Mouse (Mus musculus) spleen, adult 2 months (tissue): ENCODE results near the gene Amn1. TPM values are rescaled to one million over a fixed set of nuclear protein-coding genes. Genes with fewer than 3 reads are reported as not detected.
"Not testable (repeated sequence)": the region's sequence is repeated elsewhere in the genome, so short reads cannot be mapped to it uniquely, and the experiment has no call there.

ENCODE experiments used
- DNase-seq, 2 experiments: peaks; one replicate each; pipeline versions ENCODE4 v3.0.0 to v3.0.0-alpha.2; 2012 to 2021; ENCODE audit warnings: low spot score in 2 of 2, low read depth in 1 of 2
- H3K27ac ChIP-seq: fragments of 200-500 bp; 2 replicates; pipeline ENCODE4 v1.5.1; 2012; ENCODE audit warnings: low read length, inconsistent platforms; ENCODE audit not compliant: insufficient read depth
- H3K27me3 ChIP-seq: fragments of 200-500 bp; 2 replicates; pipeline ENCODE4 v1.6.1; 2012; ENCODE audit warnings: mild to moderate bottlenecking, moderate library complexity, low read length, inconsistent platforms; ENCODE audit not compliant: control insufficient read depth, insufficient read depth
- H3K36me3 ChIP-seq: fragments of 200-500 bp; 2 replicates; pipeline ENCODE4 v1.6.1; 2012; ENCODE audit warnings: mild to moderate bottlenecking, low read length, inconsistent platforms; ENCODE audit not compliant: control insufficient read depth, insufficient read depth
- H3K4me1 ChIP-seq: fragments of 200-500 bp; 2 replicates; pipeline ENCODE4 v1.6.1; 2011; ENCODE audit warnings: inconsistent platforms; ENCODE audit not compliant: control insufficient read depth, insufficient read depth, insufficient read length
- H3K4me3 ChIP-seq: fragments of 200-500 bp; 2 replicates; pipeline ENCODE4 v1.5.1; 2011; ENCODE audit warnings: mild to moderate bottlenecking, inconsistent platforms; ENCODE audit not compliant: insufficient read depth, insufficient read length; ENCODE audit errors: extremely low read depth
- CTCF ChIP-seq: fragments of 200-500 bp; IDR thresholded peaks from 2 replicates; pipeline ENCODE4 v1.5.1; 2011; ENCODE audit warnings: mild to moderate bottlenecking, inconsistent platforms; ENCODE audit not compliant: insufficient read depth, insufficient read length, insufficient replicate concordance; ENCODE audit errors: extremely low read depth
- POLR2A ChIP-seq: fragments of 200-500 bp; IDR thresholded peaks from 2 replicates; pipeline ENCODE4 v1.6.1; 2011; ENCODE audit warnings: low read depth, low read length, inconsistent platforms
- WGBS: fragments of 180-500 bp; shearing (Covaris S2); methylation state at CpG from one replicate; pipeline ENCODE4 v1.1.7; 2018; 5-methylcytosine and 5-hydroxymethylcytosine counted together
- polyA plus RNA-seq: library from polyadenylated mRNA; depleted of rRNA; stranded (reverse); fragments of >200 nt; gene quantifications from 2 replicates; pipeline ENCODE4 v1.2.3, GENCODE M21; 2012

The Amn1 gene
- polyA plus RNA-seq, 1 experiment = 5.3 TPM

GRCm38 (mm10) chr6:149174932-149175570 is 13.5 kb downstream of the Amn1 start:
- no peaks in the 10 kb centered on the region for H3K4me1 ChIP-seq
- no peak overlapping the region for H3K4me3 ChIP-seq
- no peaks in the 10 kb centered on the region for H3K27me3 ChIP-seq
- DNase-seq = no peak
- WGBS = 90% methylated on average over 3 of the region's 3 CpGs
- TF ChIP-seq POLR2A = no peak
- no peak for TF ChIP-seq CTCF
- H3K36me3 ChIP-seq = peaks cover 7% of the 10 kb centered on the region
- H3K27ac ChIP-seq = no peak overlapping the region

DNA sequence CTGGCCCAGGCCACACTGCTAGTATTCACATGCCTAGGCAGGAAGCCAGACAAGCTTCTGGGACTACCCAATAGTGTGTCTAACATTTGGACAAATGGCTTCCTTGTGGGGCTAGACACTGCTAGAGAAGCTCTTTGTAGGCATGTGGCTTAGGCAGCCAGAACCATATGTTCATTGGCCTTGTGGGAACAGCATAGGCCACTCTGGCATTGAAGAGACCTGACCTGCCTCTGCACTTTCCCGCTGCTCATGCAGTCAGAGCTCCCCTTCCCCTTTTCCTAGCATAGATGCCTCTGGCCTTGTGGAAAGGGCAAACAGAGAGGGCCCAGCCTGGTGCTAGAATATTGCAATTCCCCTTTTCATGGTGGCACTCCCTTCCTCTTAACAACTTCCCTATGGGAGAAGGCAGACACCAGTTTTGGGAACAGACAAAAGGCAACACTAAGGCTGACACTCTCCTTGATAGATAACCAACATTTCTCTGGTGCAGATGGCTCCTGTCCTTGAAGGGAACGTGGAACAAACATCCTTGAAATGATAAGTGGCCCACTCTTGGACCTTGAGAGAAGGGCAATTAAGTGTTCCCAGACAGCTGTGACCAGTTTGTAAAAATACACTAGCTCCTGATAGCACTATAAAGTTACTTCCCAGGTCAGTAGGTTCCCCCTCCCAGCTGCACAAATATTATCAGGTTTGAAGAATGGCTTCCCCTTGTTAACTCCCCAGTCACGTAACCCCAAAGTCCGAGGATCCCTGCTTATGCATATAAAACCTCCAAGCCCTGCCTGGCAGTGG is 14.5 kb downstream of the Amn1 start:
- WGBS = 88% methylated on average over 4 of the region's 4 CpGs
- no peak for DNase-seq
- no peaks in the 10 kb centered on the region for H3K27me3 ChIP-seq
- TF ChIP-seq CTCF (no peak), POLR2A (no peak)
- H3K27ac ChIP-seq = no peak overlapping the region
- no peak overlapping the region for H3K4me3 ChIP-seq
- H3K36me3 ChIP-seq = peaks cover 5% of the 10 kb centered on the region
- no peaks in the 10 kb centered on the region for H3K4me1 ChIP-seq

- not testable (repeated sequence) for H3K36me3 ChIP-seq, DNase-seq, H3K4me1 ChIP-seq, H3K4me3 ChIP-seq, H3K27ac ChIP-seq, H3K27me3 ChIP-seq
- WGBS = 88% methylated on average over 4 of the region's 4 CpGs
Observed at GRCm38 (mm10) chr6:149169965-149170364, 18.5 kb downstream of the Amn1 start.

- no peak overlapping the region for H3K4me3 ChIP-seq
- no peak for TF ChIP-seq CTCF
- TF ChIP-seq POLR2A = no peak
- 94% methylated on average over 2 of the region's 2 CpGs for WGBS
- no peaks in the 10 kb centered on the region for H3K27me3 ChIP-seq
- H3K27ac ChIP-seq = no peak overlapping the region
- H3K4me1 ChIP-seq = no peaks in the 10 kb centered on the region
- peaks cover 3% of the 10 kb centered on the region; the same call in 1 of the 2 replicates for H3K36me3 ChIP-seq
- no peak for DNase-seq
Observed at GRCm38 (mm10) chr6:149168436-149168835, 20.1 kb downstream of the Amn1 start.

DNA sequence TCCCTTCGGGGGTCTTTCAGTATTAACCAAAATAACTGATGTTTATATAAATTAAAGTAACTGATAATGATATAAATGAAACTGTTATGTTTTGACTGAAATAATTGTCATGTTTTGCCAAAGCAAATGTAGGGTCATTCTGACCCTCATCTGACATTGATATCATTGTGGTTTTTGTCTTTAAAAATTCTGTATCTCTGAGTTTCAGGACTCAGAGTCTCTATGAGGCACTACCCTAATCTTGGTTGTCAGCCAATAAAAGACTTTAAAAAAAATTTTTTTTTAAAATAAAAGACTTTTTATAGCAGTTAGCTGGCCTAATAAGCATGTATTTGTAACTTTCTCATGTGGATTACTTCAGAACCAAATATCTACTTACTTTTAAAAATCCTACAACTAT is 20.8 kb downstream of the Amn1 start:
- TF ChIP-seq CTCF (no peak), POLR2A (no peak)
- no peak overlapping the region for H3K4me3 ChIP-seq
- DNase-seq = no peak
- no peaks in the 10 kb centered on the region for H3K27me3 ChIP-seq
- H3K4me1 ChIP-seq = no peaks in the 10 kb centered on the region
- H3K27ac ChIP-seq = no peak overlapping the region
- WGBS = 91% methylated on average over 1 of the region's 1 CpGs
- H3K36me3 ChIP-seq = peaks cover 3% of the 10 kb centered on the region; the same call in 1 of the 2 replicates

GRCm38 (mm10) chr6:149167038-149167437 is 21.5 kb downstream of the Amn1 start:
- H3K4me3 ChIP-seq, H3K27me3 ChIP-seq, H3K36me3 ChIP-seq, H3K27ac ChIP-seq, H3K4me1 ChIP-seq, DNase-seq: not testable (repeated sequence)
- 83% methylated on average over 3 of the region's 4 CpGs for WGBS
